Mouse (Mus musculus) kidney, postnatal 14 days (tissue): ENCODE measurements around the gene Plcd3.

Experiments
- DNase-seq: peaks from one replicate; pipeline ENCODE4 v3.0.0; 2022; ENCODE audit warnings: mixed read lengths

Gene Plcd3

GRCm38 (mm10) chr11:103058499-103059085 lies 42.9 kb downstream of the Plcd3 start:
- no peak for DNase-seq

- no peak for DNase-seq
Measured at GRCm38 (mm10) chr11:103056636-103057035, 44.8 kb downstream of the Plcd3 start.

- DNase-seq = peak; percentile 80
Measured at GRCm38 (mm10) chr11:103054798-103055197, 46.7 kb downstream of the Plcd3 start.

- DNase-seq = no peak
Measured at GRCm38 (mm10) chr11:103053191-103054076, 48.0 kb downstream of the Plcd3 start.

GRCm38 (mm10) chr11:103052078-103052477 lies 49.4 kb downstream of the Plcd3 start:
- no peak for DNase-seq

GRCm38 (mm10) chr11:103051249-103051691 lies 50.2 kb downstream of the Plcd3 start:
- no peak for DNase-seq

- no peak for DNase-seq
Measured at GRCm38 (mm10) chr11:103050153-103050552, 51.3 kb downstream of the Plcd3 start.

- no peak for DNase-seq
Measured at GRCm38 (mm10) chr11:103049611-103050010, 51.8 kb downstream of the Plcd3 start.

- no peak for DNase-seq
Measured at GRCm38 (mm10) chr11:103046286-103046685, 55.2 kb downstream of the Plcd3 start.

GRCm38 (mm10) chr11:103043982-103044381 lies 57.5 kb downstream of the Plcd3 start:
- DNase-seq = no peak

- no peak for DNase-seq
Measured at GRCm38 (mm10) chr11:103042828-103043227, 58.6 kb downstream of the Plcd3 start.

GRCm38 (mm10) chr11:103038037-103038436 lies 63.4 kb downstream of the Plcd3 start:
- DNase-seq = no peak

- no peak for DNase-seq
Measured at GRCm38 (mm10) chr11:103036881-103037465, 64.5 kb downstream of the Plcd3 start.

GRCm38 (mm10) chr11:103035007-103035406 lies 66.5 kb downstream of the Plcd3 start:
- no peak for DNase-seq

GRCm38 (mm10) chr11:103033030-103033429 lies 68.4 kb downstream of the Plcd3 start:
- DNase-seq = no peak

GRCm38 (mm10) chr11:103028176-103028891 lies 73.1 kb downstream of the Plcd3 start, which contains the start of the genes Nmt1 and Dcakd:
TSS of gene Nmt1 (plus strand) at chr11:103028190.
TSS of gene Dcakd (minus strand) at chr11:103028333.
- DNase-seq = peak; percentile 96

GRCm38 (mm10) chr11:103027570-103028175 lies 73.8 kb downstream of the Plcd3 start:
- DNase-seq = no peak

- no peak for DNase-seq
Measured at GRCm38 (mm10) chr11:103026901-103027300, 74.6 kb downstream of the Plcd3 start.

- DNase-seq = no peak
Measured at GRCm38 (mm10) chr11:103023974-103024373, 77.5 kb downstream of the Plcd3 start.

GRCm38 (mm10) chr11:103020713-103021335 lies 80.6 kb downstream of the Plcd3 start:
- no peak for DNase-seq
